Mouse (Mus musculus) brain, embryonic 18.5 days (tissue): ENCODE data around the gene Slc38a10.

Experiments used
- DNase-seq: peaks from one replicate; pipeline ENCODE4 v3.0.0-alpha.2; 2012; ENCODE audit warnings: low read depth, low spot score

Gene Slc38a10

DNA sequence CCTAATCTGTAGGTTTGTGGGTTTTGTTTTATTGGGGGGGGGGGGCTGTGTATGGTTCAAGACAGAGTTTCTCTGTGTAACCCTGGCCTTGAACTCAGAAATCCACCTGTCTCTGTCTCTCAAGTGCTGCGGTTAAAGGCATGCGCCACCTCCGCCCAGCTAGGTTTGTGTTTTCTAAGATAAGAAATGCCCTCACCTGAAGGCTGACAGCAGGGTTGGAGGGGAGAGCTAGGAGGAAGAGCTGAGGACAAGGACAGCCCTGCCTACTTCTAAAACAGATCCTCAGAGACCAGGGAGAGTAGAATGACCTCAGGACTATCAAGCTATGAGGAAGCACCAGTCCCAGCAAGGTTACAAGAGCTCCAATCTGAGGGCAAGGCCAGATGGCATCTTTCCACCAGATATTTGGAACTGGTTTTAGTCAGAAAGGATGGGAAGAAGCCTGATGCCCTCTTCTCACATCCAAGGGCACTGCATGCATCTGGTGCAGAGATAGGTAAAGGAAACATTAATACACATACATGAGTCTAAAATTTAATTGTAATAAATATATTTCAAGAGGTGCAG, 47.6 kb downstream of the Slc38a10 start:
- DNase-seq: no peak

DNA sequence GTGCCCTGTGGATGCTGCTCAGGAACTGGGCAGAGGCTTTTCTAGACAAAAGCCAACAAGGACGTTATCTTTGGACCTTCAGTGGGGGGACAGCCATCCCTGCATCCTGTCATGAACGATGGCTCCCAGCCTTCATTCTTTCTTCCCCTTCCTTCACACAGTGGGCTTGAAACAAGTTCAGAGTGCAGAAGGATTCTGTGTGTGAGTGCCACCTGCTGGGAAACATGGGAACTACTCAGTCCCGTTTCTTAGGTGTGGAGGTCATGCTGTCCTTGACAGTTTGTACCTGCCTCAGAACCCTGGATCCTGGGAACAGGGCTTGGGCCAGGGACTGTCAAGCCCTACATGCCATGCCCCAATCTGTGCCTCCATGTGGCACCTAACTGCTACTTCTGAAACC, 50.1 kb downstream of the Slc38a10 start:
- no peak for DNase-seq

DNA sequence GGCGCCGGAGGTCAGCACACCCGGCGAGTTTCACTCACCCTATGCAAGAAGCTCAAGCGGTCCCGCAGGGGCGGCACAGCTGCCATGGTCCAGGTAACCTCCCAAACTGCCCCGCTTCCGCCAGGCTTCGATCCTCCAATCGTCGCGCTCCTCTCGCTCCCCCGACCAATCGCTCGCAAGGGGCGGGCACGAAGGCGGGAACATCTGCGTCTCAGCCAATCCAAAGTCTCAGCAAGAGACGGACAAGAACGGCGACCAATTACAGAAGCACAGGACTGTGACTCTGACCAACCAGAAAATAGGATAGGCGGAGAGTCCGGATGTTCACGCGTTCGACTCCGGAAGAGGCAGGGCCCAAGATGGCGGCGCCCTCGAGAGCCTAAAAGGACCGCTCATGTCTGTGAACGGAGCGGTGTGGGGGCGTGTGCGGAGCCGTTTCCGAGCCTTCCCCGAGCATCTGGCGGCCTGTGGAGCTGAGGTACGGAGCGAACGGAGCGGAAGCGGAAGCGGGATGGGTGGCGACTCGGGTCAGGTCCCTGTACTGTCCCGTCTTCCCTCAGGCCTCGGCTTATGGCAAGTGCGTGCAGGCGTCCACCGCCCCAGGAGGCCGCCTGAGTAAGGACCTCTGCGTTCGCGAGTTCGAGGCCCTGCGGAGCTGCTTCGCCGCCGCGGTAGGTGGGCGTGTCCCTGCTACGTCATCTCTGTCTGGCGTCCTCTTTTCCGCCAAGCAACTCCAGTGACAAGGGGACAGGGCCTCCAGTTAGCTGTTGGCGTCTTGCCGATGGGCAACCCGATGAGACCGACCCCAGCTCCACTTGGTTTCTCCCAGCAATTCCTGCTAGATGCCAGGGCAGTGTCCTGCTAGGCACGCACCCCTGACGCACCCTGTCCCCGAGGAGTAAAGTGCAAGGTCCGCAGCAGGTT, 52.3 kb downstream of the Slc38a10 start, which contains the start of the genes Tepsin and Ndufaf8:
Tepsin (minus strand) TSS at position 144 of the 924 bp plus-strand sequence.
Ndufaf8 (plus strand) TSS at position 341 of the 924 bp plus-strand sequence.
- peak; percentile 96 for DNase-seq

DNA sequence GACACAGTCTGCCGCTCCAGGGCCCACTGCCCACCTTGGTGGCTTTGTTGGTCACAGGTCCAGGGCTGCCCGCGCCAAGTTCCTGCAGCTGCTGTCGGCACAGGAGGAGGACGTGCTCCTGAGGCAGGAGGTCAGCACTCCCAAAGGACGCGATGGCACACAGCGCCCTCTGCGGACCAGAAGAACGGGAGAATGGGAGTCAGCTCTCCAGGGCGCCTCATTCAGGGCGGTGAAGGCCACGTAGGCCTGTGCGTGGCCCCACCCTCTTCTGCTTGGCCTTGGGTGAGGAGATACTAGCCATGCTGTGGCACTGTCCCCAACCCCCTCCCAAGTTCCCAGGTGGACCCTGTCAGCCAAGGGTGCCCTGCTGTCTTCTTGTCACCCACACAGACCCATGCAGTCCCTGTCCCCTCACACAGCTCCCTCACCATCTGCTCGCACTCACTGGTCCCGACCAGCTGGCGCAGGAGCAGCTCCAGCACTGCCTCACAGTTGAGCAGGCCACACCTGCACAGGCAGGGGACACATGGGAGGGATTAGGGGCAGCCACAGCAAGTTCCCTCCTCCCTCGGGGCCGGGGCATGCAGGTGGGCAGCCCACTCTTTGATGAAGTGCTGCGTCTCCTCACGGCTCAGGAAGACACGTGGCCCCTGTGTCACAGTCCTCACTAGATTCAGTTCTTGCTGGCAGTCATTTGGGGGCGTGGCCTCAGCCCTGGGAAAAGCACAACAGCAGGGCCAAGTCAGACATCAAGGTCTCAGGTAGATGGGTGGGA, 58.1 kb downstream of the Slc38a10 start:
- no peak for DNase-seq

GRCm38 (mm10) chr11:120090661-120091060, 60.5 kb downstream of the Slc38a10 start:
- DNase-seq: no peak

- DNase-seq: peak; percentile 94
Observed at GRCm38 (mm10) chr11:120086702-120087152, 64.4 kb downstream of the Slc38a10 start, which contains the start of gene Cep131. Cep131 (minus strand) TSS chr11:120086827.

DNA sequence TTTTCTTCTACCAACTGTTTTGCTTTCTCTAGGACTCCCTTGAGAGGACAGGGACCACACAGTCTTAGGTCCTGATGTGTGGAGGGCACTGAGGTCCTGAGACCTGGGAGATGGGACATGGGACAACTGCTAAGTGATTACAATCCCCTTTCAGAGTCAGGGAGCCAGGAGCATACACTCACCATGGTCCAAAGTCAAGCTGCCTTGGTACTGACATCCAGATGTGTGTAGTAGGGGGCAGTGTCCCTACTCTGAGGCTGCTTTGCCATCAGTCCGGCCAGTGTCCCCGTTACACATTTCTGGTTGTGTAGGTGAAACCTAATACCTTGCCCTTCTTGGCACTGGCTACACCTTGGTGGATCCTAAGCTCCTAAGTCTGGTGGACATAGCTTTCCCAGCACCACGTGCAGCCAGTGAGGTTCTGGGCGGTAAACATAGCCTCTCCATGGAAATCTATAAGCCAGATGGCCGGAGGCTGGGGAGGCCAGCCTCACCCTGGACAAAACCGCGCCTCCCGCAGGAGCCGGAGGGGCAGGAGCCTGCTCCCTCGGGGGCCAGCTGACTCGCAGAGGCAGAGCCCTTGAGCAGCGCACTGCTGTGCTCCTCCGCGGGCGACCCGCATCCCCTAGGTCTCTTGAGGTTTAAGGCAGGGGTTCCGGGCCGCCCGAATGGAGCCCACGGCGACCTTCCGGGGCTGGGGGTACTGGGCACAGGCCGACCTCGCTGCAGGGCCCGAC, 65.1 kb downstream of the Slc38a10 start:
- no peak for DNase-seq

GRCm38 (mm10) chr11:120080282-120080681, 70.9 kb downstream of the Slc38a10 start:
- DNase-seq: no peak

- no peak for DNase-seq
Observed at GRCm38 (mm10) chr11:120076191-120076590, 75.0 kb downstream of the Slc38a10 start.

DNA sequence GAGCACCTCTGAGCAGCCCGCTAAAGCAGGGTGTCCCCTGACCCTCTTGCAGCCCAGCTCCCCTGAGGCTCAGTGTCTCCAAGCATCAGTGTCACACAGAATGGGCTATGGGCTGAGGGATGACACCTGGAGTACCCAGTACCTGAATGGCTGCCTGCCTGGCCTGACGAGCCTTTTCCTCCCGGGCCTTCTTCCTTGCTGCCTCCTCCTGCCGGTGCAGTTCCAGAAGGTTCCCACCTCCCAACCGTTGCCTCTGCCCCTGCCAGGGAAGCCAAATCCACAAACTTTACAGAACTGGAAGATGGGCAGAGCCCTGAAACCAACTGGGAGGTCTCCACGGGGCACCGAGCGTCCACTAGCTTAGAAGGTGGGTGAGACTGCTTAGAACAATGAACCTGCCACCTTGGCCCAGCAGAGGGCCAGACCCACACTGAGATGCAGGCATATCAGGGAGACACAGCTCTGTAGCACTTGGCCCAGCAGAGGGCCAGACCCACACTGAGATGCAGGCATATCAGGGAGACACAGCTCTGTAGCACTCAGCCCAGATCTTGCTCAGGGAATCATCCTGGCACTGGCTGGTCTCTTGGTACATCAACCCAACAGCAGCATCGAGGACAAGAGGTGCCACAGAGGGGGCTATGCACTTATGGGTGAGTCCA, 78.0 kb downstream of the Slc38a10 start:
- no peak for DNase-seq

GRCm38 (mm10) chr11:120071731-120072320, 79.3 kb downstream of the Slc38a10 start:
- no peak for DNase-seq

GRCm38 (mm10) chr11:120071065-120071464, 80.1 kb downstream of the Slc38a10 start:
- no peak for DNase-seq

GRCm38 (mm10) chr11:120070286-120070930, 80.7 kb downstream of the Slc38a10 start:
- no peak for DNase-seq

DNA sequence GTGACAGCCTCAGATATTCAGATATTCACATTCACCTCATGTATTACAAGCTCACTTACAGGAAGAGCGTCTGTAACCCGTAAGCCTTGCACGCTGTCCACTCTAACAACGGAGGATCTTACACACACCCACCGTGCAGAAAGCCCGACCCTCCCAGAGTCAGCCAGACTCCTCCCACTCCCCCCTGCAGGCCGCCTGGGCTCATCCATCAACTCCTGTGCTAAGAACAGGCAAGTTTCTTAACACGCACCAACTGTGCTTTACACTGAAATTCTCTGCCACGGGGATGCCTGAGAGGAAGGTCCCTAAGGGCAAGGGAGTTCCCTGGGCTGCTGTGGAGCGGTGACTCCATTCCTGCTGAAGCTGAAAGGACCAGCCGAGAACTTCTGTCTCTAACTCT, 81.9 kb downstream of the Slc38a10 start:
- DNase-seq: no peak

GRCm38 (mm10) chr11:120067834-120068233, 83.3 kb downstream of the Slc38a10 start:
- DNase-seq: no peak

DNA sequence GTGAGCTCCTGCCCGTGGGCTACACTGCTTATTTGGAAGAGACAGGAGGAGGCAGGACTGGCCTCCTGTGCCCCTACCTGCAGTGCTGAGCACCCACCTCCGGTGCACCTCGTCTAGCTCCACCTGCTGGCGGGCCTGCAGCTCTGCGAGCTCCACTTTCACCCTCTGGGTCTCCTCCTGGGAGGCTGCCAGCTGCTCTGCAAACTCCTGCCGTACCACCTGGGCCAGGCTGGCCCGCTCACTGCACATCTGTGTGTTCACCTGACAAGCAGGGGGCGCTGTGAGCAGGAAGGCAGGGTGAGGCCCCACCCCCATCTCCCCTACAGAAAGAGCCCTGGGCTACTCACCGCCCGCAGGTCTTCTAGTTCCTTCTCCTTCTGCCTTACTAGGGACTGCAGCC, 85.9 kb downstream of the Slc38a10 start:
- no peak for DNase-seq

DNA sequence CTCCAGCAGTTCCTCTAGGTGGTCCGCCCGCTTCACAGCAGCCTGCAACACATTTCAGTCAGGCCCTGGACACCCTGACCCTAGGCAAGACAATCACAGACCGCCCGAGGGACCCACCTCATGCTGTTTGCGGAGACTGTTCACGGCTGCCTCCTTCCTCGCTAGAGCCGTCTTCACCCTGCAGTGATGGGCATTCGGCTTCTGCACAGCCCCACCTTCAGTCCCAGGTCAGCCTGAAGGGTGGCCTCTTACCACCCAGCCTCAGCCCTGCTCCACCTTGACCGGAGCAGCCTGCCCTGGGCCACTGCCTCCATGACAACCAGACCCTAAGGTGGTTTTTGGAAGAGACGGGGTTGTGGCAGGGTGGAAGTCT, 86.5 kb downstream of the Slc38a10 start:
- no peak for DNase-seq

DNA sequence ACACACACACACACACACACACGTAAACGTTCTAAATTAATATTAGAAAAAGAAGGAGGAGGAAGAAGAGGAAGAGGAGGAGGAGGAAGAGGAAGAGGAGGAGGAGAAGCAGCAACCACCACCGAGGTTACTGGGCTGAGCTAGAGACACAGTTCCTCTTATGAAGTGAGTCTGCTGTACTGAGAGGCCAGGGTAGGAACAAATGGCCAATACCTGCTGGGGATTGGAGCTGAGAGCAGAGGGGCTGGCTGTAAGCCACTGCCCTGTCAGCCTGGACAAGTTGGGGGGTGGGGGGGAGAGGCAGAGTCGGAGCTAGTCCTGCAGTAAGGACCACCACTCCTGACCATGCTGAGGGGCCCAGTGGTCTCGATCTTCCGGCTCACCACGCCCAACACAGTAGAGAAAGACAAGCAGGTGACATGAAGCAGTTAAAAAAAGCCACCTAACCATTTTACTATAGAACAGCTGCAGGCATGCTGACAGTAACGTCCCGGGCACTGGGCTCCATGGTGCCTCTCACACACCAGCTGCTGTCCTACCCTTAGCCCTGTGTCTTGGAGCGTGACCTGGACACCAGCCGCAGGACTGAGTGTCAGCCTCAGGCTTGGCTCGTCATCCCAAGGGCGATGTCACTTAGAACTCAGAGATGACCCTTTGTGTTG, 87.0 kb downstream of the Slc38a10 start:
- DNase-seq: no peak

DNA sequence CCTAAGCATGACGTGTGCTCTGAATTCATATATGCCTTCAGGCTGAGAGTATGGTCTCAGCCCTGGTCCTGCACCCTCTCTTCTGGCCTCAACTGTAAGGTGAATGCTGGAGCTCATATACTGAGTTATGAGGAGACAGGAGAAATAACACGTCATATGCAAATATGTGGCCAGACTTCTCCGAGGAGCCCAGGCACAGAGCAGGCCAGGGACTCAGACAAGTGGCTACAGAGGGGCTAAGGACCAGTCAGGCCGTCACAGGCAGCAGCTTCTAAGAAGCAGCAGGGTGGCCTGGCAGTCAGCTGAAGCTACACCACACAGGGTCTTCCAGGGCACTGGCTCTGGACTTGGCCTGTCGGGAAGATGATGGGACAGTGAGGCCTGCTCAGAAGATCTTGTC, 87.8 kb downstream of the Slc38a10 start:
- no peak for DNase-seq
